Mouse (Mus musculus): ENCODE results near the gene Clic6.

DNA sequence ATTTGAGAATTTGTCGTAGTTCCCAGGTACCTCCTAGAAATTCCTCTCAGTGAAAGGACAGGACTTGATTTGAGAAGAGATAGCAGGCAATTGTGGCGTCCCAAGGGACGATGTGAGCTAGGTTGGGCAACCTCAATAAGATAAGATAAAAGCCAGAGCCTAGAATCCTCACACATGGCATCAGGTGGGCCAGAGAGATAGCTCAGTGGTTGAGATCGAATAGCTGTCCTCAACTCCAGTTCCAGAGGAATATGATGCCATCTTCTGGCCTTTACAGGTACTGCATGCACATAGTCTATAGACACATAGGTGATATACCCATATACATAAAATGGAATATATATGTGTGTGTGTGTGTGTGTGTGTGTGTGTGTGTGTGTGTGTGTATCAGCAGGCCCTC is 2.0 kb downstream of the Clic6 start:
- TF ChIP-seq CTCF (IDR thresholded peaks at IDR 0.05 in 2 of 3, conservative IDR thresholded peaks at IDR 0.05 in 1 of 3; ENCODE audit: control insufficient read depth in 1 of 3, insufficient read depth in 1 of 3, low read depth in 2 of 3, low read length in 3 of 3, poor library complexity in 1 of 3, severe bottlenecking in 1 of 3) = peak; percentile 41 to 87 (median 81)
- peak; percentile 71 for TF ChIP-seq TCF12 (IDR thresholded peaks at IDR 0.05; ENCODE audit: low read depth, low read length)
- TF ChIP-seq HCFC1 (IDR thresholded peaks at IDR 0.05; ENCODE audit: low read depth, low read length) = no peak
- no peak for TF ChIP-seq GABPA (IDR thresholded peaks at IDR 0.05; ENCODE audit: low read depth, low read length)
- no peak for TF ChIP-seq POLR2A (IDR thresholded peaks at IDR 0.05; ENCODE audit: control insufficient read depth in 1 of 2, insufficient read depth in 1 of 2, low read depth in 1 of 2, low read length in 2 of 2, poor library complexity in 1 of 2)
- TF ChIP-seq ELF1 (IDR thresholded peaks at IDR 0.05; ENCODE audit: low read depth, low read length) = no peak
